Comparison of ENCODE assay signal across 17 mouse cellular contexts in the genomic region with DNA sequence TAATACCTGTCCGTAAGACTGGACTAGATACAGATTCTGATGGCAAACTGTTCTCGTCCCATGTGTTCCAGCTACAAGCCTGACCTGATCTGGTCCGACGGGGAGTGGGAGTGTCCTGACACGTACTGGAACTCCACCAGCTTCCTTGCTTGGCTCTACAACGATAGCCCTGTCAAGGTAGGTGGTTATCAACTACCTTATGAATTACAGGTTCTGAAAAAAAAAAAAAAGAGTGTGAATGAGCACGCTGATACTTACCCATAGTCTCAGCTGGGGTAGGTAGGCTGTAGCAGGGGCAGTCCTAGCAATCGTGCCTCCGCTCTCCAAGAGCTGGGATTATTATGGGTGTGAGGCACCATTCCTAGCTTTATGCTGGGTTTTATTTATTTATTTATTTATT. TPM values are rescaled to one million over a fixed set of nuclear protein-coding genes. Genes with fewer than 3 reads are reported as not detected.
"Had no signal": no experiment of that assay in that cellular context is flagged by ENCODE, and none has a peak within 500 bp of the region (broad histone marks: within the 10 kb centered on the region; RNA-seq: fewer than 3 reads in every experiment).

No protein-coding gene starts in this region.

- ATAC-seq: liver, postnatal 0 days; lung, postnatal 0 days; midbrain, embryonic 13.5 days; midbrain, embryonic 15.5 days had no signal

- H3K4me2 ChIP-seq: liver, embryonic 15.5 days; lung, embryonic 15.5 days; midbrain, embryonic 11.5 days; midbrain, embryonic 13.5 days; midbrain, embryonic 15.5 days; neural tube, embryonic 12.5 days had no signal

- DNase-seq: liver, postnatal 0 days; lung, adult 2 months; lung, postnatal 14 days; lung, postnatal 36 days; right cerebral cortex, postnatal 14 days; thymus, adult 18-20 months; thymus, postnatal 14 days; thymus, postnatal 36 days had no signal

- H3K4me1 ChIP-seq: lung, embryonic 15.5 days; midbrain, embryonic 13.5 days; midbrain, embryonic 15.5 days; neural tube, embryonic 12.5 days had no signal

- H3K27me3 ChIP-seq: liver, embryonic 15.5 days; lung, embryonic 15.5 days; megakaryocyte, embryonic 14.5 days; midbrain, embryonic 13.5 days; midbrain, embryonic 15.5 days; neural tube, embryonic 12.5 days had no signal

- H3K4me3 ChIP-seq: liver, embryonic 15.5 days; lung, embryonic 15.5 days; megakaryocyte, embryonic 14.5 days; midbrain, embryonic 13.5 days; midbrain, embryonic 15.5 days; neural tube, embryonic 12.5 days had no signal

- H3K9ac ChIP-seq: liver, embryonic 15.5 days; liver, postnatal 0 days; lung, embryonic 15.5 days; midbrain, embryonic 13.5 days; midbrain, embryonic 15.5 days; neural tube, embryonic 12.5 days had no signal

- H3K9me3 ChIP-seq: liver, embryonic 15.5 days; lung, embryonic 15.5 days; megakaryocyte, embryonic 14.5 days; midbrain, embryonic 13.5 days; midbrain, embryonic 15.5 days; neural tube, embryonic 12.5 days had no signal

- H3K27ac ChIP-seq: liver, embryonic 15.5 days; lung, embryonic 15.5 days; macrophage; midbrain, embryonic 13.5 days; midbrain, embryonic 15.5 days; neural tube, embryonic 12.5 days had no signal

RNA-seq across cellular contexts. Expression of a gene that starts 34.6 kb away (rescaled TPM):
- polyA plus RNA-seq: midbrain, embryonic 15.5 days had no signal
